Mouse (Mus musculus) limb, embryonic 14.5 days (tissue): ENCODE data around the gene Sp6. TPM values are rescaled to one million over a fixed set of nuclear protein-coding genes. Genes with fewer than 3 reads are reported as not detected.
A peak's percentile ranks its signal among the peaks of the same experiment; 100 is the strongest.

Source experiments
- ATAC-seq: fragments of 200-750 bp; cut with Nextera tagmentation; 2 replicates; pipeline ENCODE4 v1.8.0; 2017; ENCODE audit warnings: low read depth, moderate number of reproducible peaks, moderate TSS enrichment; ENCODE audit not compliant: low FRiP score
- DNase-seq: peaks from one replicate; pipeline ENCODE4 v3.0.0-alpha.2; 2015; ENCODE audit warnings: low spot score
- H3K27ac ChIP-seq: fragments of 300-500 bp; sonication (generic); replicated peaks from 2 replicates; pipeline ENCODE4 v1.5.1; 2014; ENCODE audit warnings: low read depth, mild to moderate bottlenecking, low read length, moderate library complexity, mixed read lengths
- H3K27me3 ChIP-seq: fragments of 300-500 bp; sonication (generic); 2 replicates; pipeline ENCODE4 v1.6.1; 2014; ENCODE audit warnings: low read length, mixed read lengths; ENCODE audit not compliant: control insufficient read depth, insufficient read depth
- H3K36me3 ChIP-seq: fragments of 300-500 bp; sonication (generic); 2 replicates; pipeline ENCODE4 v1.6.1; 2014; ENCODE audit warnings: mild to moderate bottlenecking, low read length, moderate library complexity, mixed read lengths; ENCODE audit not compliant: control insufficient read depth, insufficient read depth
- H3K4me1 ChIP-seq: fragments of 300-500 bp; sonication (generic); 2 replicates; pipeline ENCODE4 v1.6.1; 2014; ENCODE audit warnings: antibody characterized with exemption, low read length, mixed read lengths; ENCODE audit not compliant: control insufficient read depth, insufficient read depth
- H3K4me2 ChIP-seq: fragments of 300-500 bp; sonication (generic); replicated peaks from 2 replicates; pipeline ENCODE4 v1.6.1; 2014; ENCODE audit warnings: low read depth, mild to moderate bottlenecking, low read length, moderate library complexity; ENCODE audit not compliant: severe bottlenecking
- H3K4me3 ChIP-seq: fragments of 300-500 bp; sonication (generic); replicated peaks from 2 replicates; pipeline ENCODE4 v1.5.1; 2014; ENCODE audit warnings: low read length
- H3K9ac ChIP-seq: fragments of 300-500 bp; sonication (generic); 2 replicates; pipeline ENCODE4 v1.6.1; 2014; ENCODE audit warnings: mild to moderate bottlenecking, low read depth, low read length, moderate library complexity; ENCODE audit not compliant: severe bottlenecking
- H3K9me3 ChIP-seq: fragments of 300-500 bp; sonication (generic); 2 replicates; pipeline ENCODE4 v1.6.1; 2016; ENCODE audit warnings: low read length; ENCODE audit not compliant: control insufficient read depth
- POLR2A ChIP-seq: fragments of 200-500 bp; IDR thresholded peaks from 2 replicates; pipeline ENCODE4 v1.8.0; 2012; ENCODE audit warnings: inconsistent platforms, mild to moderate bottlenecking, moderate library complexity, borderline replicate concordance; ENCODE audit not compliant: insufficient read depth, insufficient read length; ENCODE audit errors: extremely low read depth
- WGBS: fragments of 180-500 bp; shearing (Covaris S2); extraction: QIAGEN DNeasy Blood & Tissue Kit; methylation state at CpG from one replicate; pipeline ENCODE4 v1.1.7; 2014; 5-methylcytosine and 5-hydroxymethylcytosine counted together
- polyA plus RNA-seq, 2 experiments: library from polyadenylated mRNA; depleted of rRNA in 1 of 2; stranded (reverse) in 1 of 2; unstranded in 1 of 2; fragments of >200 nt; fragmentation: Nextera tagmentation in 1 of 2; extraction: Ambion mirVana in 1 of 2; gene quantifications; 2 replicates each; pipeline versions ENCODE4 v1.2.1 to v1.2.3; 2012 to 2014

Gene Sp6
- polyA plus RNA-seq, 2 experiments: 4.5 to 5.6 TPM

GRCm38 (mm10) chr11:97036141-97036540 lies 22.9 kb downstream of the Sp6 start:
- Histone ChIP-seq H3K4me2 (no peak overlapping the region), H3K27ac (no peak overlapping the region), H3K9me3 (no peaks in the 10 kb centered on the region), H3K4me1 (no peaks in the 10 kb centered on the region), H3K36me3 (peaks cover 11% of the 10 kb centered on the region; the same call in 1 of the 2 replicates), H3K27me3 (no peaks in the 10 kb centered on the region), H3K4me3 (no peak overlapping the region), H3K9ac (no peak overlapping the region)
- 78% methylated on average over 5 of the region's 5 CpGs for WGBS
- TF ChIP-seq POLR2A: no peak
- ATAC-seq (no peak), DNase-seq (no peak)

- TF ChIP-seq POLR2A: no peak
- Histone ChIP-seq H3K9ac (no peak overlapping the region), H3K9me3 (no peaks in the 10 kb centered on the region), H3K4me3 (no peak overlapping the region), H3K27ac (no peak overlapping the region), H3K36me3 (0 out of 2 replicates have a peak, but pooled peaks cover 2% of the 10 kb centered on the region), H3K4me1 (peaks cover 6% of the 10 kb centered on the region), H3K4me2 (no peak overlapping the region), H3K27me3 (no peaks in the 10 kb centered on the region)
- WGBS: 64% methylated on average over 7 of the region's 7 CpGs
- DNase-seq: no peak
- no peak for ATAC-seq
These were observed 25.7 kb downstream of the Sp6 start for GRCm38 (mm10) chr11:97038881-97039280.

GRCm38 (mm10) chr11:97040301-97041021 lies 27.3 kb downstream of the Sp6 start:
- 54% methylated on average over 11 of the region's 12 CpGs for WGBS
- H3K9ac ChIP-seq: 0 out of 2 replicates have a peak overlapping the region, but pooled peaks have one; percentile 82
- H3K27ac ChIP-seq: no peak overlapping the region
- no peak for ATAC-seq
- peaks cover 6% of the 10 kb centered on the region for H3K4me1 ChIP-seq
- peak overlapping the region; percentile 85 for H3K4me3 ChIP-seq
- H3K4me2 ChIP-seq: peak overlapping the region; percentile 75
- peaks cover 14% of the 10 kb centered on the region for H3K36me3 ChIP-seq
- no peaks in the 10 kb centered on the region for H3K27me3 ChIP-seq
- DNase-seq: no peak
- no peak for TF ChIP-seq POLR2A
- no peaks in the 10 kb centered on the region for H3K9me3 ChIP-seq

- peaks cover 17% of the 10 kb centered on the region for H3K36me3 ChIP-seq
- 1% methylated on average over 45 of the region's 48 CpGs for WGBS
- no peaks in the 10 kb centered on the region for H3K27me3 ChIP-seq
- peak; percentile 89 for ATAC-seq
- H3K27ac ChIP-seq: 0 out of 2 replicates have a peak within 1 kb of the TSS, but pooled peaks have one; percentile 26
- TF ChIP-seq POLR2A: peak; percentile 93; the same call in 1 of the 2 replicates
- H3K9ac ChIP-seq: peak within 1 kb of the TSS; percentile 82
- DNase-seq: peak; percentile 96
- H3K4me3 ChIP-seq: peak within 1 kb of the TSS; percentile 85
- H3K9me3 ChIP-seq: no peaks in the 10 kb centered on the region
- H3K4me2 ChIP-seq: peak within 1 kb of the TSS; percentile 75
- peaks cover 6% of the 10 kb centered on the region for H3K4me1 ChIP-seq
These were observed 28.1 kb downstream of the Sp6 start, which contains the start of the genes Lrrc46 and Mrpl10 for GRCm38 (mm10) chr11:97041022-97041899. Lrrc46 (minus strand) TSS chr11:97041407. Mrpl10 (plus strand) TSS chr11:97041560.

GRCm38 (mm10) chr11:97044902-97045301 lies 31.7 kb downstream of the Sp6 start:
- H3K9ac ChIP-seq: no peak overlapping the region
- no peaks in the 10 kb centered on the region for H3K27me3 ChIP-seq
- whole genome bisulfite sequencing: 94% methylated on average over 8 of the region's 8 CpGs
- H3K36me3 ChIP-seq: peaks cover 35% of the 10 kb centered on the region
- no peak overlapping the region for H3K27ac ChIP-seq
- no peak overlapping the region for H3K4me3 ChIP-seq
- ATAC-seq (no peak), DNase-seq (no peak)
- no peaks in the 10 kb centered on the region for H3K9me3 ChIP-seq
- peaks cover 6% of the 10 kb centered on the region for H3K4me1 ChIP-seq
- no peak for TF ChIP-seq POLR2A
- H3K4me2 ChIP-seq: no peak overlapping the region
